Mouse (Mus musculus) limb, embryonic 10.5 days (tissue): ENCODE data around the gene Ephx1. TPM values are rescaled to one million over a fixed set of nuclear protein-coding genes. Genes with fewer than 3 reads are reported as not detected.
"Not testable (repeated sequence)": the region's sequence is repeated elsewhere in the genome, so short reads cannot be mapped to it uniquely, and the experiment has no call there.

ENCODE experiments used
- DNase-seq: peaks from one replicate; pipeline ENCODE4 v3.0.0-alpha.2; 2017; ENCODE audit warnings: low spot score
- H3K27ac ChIP-seq: fragments of 300-500 bp; sonication (generic); 2 replicates; pipeline ENCODE4 v1.5.1; 2016; ENCODE audit warnings: mild to moderate bottlenecking
- H3K27me3 ChIP-seq: fragments of 300-500 bp; sonication (generic); 2 replicates; pipeline ENCODE4 v1.6.1; 2016; ENCODE audit warnings: low read depth, mild to moderate bottlenecking; ENCODE audit not compliant: poor library complexity, severe bottlenecking
- H3K36me3 ChIP-seq: fragments of 300-500 bp; sonication (generic); 2 replicates; pipeline ENCODE4 v1.6.1; 2016; ENCODE audit warnings: mild to moderate bottlenecking, moderate library complexity
- H3K4me1 ChIP-seq: fragments of 300-500 bp; sonication (generic); 2 replicates; pipeline ENCODE4 v1.6.1; 2016
- H3K4me3 ChIP-seq: fragments of 300-500 bp; sonication (generic); 2 replicates; pipeline ENCODE4 v1.5.1; 2016; ENCODE audit warnings: mild to moderate bottlenecking, moderate library complexity
- H3K9me3 ChIP-seq: fragments of 300-500 bp; sonication (generic); replicated peaks from 2 replicates; pipeline ENCODE4 v1.6.1; 2016; ENCODE audit warnings: mild to moderate bottlenecking
- WGBS: fragments of 180-500 bp; shearing (Covaris S2); methylation state at CpG from one replicate; pipeline ENCODE4 v1.1.7; 2016; 5-methylcytosine and 5-hydroxymethylcytosine counted together
- polyA plus RNA-seq: library from polyadenylated mRNA; unstranded; fragments of >200 nt; fragmentation: Nextera tagmentation; extraction: Ambion mirVana; gene quantifications from 2 replicates; pipeline ENCODE4 v1.2.1, GENCODE M21; 2016

Gene Ephx1
- 0.87 and 1.4 TPM in 2 replicates for polyA plus RNA-seq

DNA sequence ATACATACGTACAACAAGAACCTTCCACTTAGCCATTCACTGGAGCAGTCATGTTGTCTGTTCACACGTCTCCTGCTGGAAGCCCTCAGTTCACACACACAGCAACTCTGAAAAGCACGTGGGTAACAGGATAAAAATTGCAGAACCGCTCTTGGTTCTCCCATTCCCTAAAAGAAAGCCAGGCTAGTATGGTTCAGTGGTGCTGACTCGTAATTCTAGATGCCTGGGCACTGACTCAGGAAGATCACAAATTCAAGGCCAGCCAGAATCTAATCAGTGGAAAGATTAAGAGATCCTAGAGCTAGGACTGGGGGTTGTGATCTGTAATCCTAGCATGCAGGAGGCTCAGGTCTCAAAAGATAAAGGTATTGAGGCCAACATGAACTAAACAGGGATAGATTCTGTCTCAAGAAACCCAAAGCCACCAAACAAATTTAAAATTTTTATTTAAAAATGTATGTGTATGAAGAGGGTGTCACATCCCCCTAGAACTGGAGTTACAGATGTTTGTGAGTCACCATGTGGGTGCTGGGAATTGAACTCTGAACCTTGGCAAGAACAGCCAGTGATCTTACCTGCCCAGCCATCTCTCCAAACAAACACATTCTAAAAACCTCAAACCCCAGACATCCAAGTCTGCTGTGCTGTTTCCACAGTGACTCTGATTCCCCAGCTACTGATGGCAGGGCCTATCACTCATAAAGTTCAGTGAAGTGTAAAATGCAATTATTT, at the start of gene Ephx1:
Gene Ephx1, minus strand, starts transcription at position 149 of the 732 bp plus-strand sequence.
- DNase-seq, result peak; percentile 7
- Histone ChIP-seq H3K4me1 (peaks cover 21% of the 10 kb centered on the region), H3K9me3 (no peaks in the 10 kb centered on the region), H3K27me3 (peaks cover 10% of the 10 kb centered on the region; the same call in 1 of the 2 replicates), H3K36me3 (no peaks in the 10 kb centered on the region), H3K4me3 (no peak within 1 kb of the TSS), H3K27ac (no peak within 1 kb of the TSS)
- WGBS, result 64% methylated on average over 5 of the region's 5 CpGs

DNA sequence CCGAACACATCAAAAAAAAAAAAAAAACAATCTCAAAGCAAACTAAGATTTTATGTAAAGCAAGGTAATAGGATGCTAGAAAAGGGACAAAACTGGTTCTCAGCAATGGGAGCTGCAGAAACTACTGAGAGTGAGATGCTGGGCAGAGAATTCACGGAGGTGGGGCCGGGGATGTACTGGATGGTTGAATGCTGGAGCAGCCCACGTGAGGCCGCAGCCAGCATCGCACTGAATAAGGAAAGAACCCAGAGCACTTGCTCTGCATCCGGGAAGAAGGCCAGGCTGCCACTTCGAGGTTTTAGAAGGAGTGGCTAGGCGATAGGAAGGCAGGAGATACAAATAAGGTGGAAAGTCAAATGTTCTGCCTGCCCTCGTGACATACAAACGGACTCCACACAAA, 49.0 kb upstream of the Ephx1 start:
- Histone ChIP-seq H3K4me3 (no peak overlapping the region), H3K9me3 (no peaks in the 10 kb centered on the region), H3K27ac (no peak overlapping the region), H3K36me3 (no peaks in the 10 kb centered on the region), H3K27me3 (no peaks in the 10 kb centered on the region), H3K4me1 (no peaks in the 10 kb centered on the region)
- 70% methylated on average over 11 of the region's 11 CpGs for WGBS
- no peak for DNase-seq

DNA sequence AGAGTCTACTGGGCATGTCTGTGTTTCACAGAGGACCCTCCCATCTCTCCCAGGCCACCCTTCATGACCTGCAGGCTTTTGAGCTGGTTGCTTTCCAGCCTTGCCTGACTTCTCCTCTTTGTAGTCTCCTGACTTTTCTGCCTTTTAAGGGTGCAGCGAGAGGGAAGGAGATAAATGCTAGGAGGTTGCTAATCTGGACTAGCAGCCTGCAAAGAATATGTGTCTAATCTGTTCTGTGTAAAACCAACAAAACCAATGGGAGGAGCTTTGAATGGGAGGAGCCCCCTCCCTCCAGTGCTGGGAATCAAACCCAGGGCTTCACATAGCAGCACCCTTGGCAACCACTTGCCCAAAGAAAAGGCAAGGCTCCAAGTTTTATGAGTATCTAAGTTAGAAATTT, 47.6 kb upstream of the Ephx1 start:
- Histone ChIP-seq H3K4me1 (no peaks in the 10 kb centered on the region), H3K36me3 (no peaks in the 10 kb centered on the region), H3K27me3 (no peaks in the 10 kb centered on the region), H3K27ac (no peak overlapping the region), H3K4me3 (no peak overlapping the region), H3K9me3 (no peaks in the 10 kb centered on the region)
- DNase-seq, result no peak
- WGBS, result 69% methylated on average over 1 of the region's 1 CpGs

DNA sequence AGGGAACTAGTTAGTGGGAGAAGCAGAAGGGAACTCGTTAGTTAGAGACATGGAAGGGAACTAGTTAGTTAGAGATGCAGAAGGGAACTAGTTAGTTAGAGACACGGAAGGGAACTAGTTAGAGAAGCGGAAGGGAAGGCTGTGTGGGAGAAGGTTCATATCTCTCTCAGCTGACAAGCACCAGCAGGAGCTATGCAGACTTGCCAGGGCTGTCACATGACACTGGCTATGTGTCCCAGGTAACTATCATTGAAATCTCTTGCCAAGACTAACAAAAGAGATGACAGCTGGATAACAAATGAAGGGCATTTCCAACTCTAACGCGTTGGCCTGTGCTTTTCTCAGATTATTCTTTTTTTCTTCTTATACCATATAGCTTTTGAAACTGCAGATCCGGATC, 43.9 kb upstream of the Ephx1 start:
- Histone ChIP-seq H3K9me3 (no peaks in the 10 kb centered on the region), H3K27me3 (no peaks in the 10 kb centered on the region), H3K27ac (no peak overlapping the region), H3K4me1 (no peaks in the 10 kb centered on the region), H3K4me3 (no peak overlapping the region), H3K36me3 (no peaks in the 10 kb centered on the region)
- DNase-seq, result no peak
- WGBS, result 87% methylated on average over 6 of the region's 6 CpGs

DNA sequence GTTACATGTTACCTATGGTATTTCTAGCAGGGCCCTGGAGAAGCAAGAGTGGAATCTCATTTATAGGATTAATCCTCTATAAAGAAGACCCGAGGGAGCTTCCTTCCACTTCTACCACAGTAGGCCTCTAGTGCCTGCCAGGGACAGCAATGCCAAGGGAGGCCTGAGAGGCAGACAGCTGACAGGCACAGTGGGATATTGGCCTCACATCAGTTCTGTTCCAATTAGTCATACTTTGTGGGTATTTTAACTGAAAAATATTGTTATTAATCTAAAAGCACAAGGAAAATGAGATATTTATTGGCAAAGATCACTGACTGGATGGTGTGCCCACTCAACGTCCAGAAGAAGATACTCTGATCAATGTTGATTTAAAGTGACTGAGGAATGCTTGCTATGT, 43.3 kb upstream of the Ephx1 start:
- no peak for DNase-seq
- 82% methylated on average over 2 of the region's 2 CpGs for WGBS
- Histone ChIP-seq H3K27ac (no peak overlapping the region), H3K27me3 (no peaks in the 10 kb centered on the region), H3K36me3 (no peaks in the 10 kb centered on the region), H3K4me1 (no peaks in the 10 kb centered on the region), H3K9me3 (no peaks in the 10 kb centered on the region), H3K4me3 (no peak overlapping the region)

DNA sequence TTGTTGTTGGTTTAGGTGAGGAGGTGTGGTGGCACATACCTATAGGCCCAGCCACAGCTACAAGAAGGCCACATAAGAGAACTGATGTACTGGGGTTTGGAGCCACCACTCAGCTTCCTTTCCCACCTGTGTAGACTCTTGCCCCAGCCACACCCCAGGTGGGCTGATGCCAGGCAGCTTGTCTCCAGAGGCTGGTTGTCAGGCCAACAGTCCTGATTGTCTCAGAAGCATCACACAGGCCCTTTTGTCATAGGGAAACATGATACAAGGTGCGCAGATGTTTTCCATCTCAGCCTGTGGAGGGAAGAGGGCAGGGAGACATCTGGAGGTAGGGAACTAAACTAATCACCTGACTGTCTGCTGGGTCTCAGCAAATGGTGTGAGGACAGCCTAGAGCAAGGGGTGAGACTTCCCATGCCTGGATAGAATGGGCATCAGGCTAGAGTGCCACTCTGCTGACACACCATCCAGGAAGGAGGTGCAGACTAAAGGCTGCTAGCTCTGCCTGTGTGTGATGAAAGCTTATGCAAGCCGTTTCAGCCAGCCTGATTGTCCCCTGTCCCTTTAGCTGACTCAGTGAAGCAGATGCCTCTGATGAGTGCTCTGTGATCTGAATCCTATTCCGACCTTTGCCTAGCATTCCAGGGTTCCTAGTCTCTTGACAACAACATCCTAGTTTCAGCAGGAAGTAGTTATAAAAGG, 41.2 kb upstream of the Ephx1 start:
- 68% methylated on average over 3 of the region's 3 CpGs for WGBS
- Histone ChIP-seq H3K36me3 (no peaks in the 10 kb centered on the region), H3K4me3 (no peak overlapping the region), H3K9me3 (no peaks in the 10 kb centered on the region), H3K27ac (no peak overlapping the region), H3K4me1 (no peaks in the 10 kb centered on the region), H3K27me3 (no peaks in the 10 kb centered on the region)
- DNase-seq, result peak; percentile 30

DNA sequence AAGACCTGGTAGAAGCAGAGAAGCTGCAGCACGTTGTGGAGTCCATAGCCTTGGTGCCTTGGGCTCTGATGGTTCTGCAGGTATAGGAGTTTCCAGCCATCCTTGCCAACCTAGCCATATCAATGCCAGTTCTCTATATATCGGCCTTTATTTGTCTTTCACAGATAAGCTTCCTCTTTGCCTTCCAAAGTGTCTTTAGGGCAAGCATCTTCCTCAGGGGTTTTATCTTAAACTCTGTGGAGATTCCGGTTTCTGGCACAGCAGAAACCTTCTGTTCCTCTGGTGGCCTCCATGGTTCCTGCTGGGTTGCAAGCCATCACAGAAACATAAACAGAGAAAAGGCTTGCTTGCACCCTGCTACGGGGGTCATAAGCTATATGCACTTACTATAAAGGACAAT, 32.2 kb upstream of the Ephx1 start:
- no peak overlapping the region for H3K4me3 ChIP-seq
- H3K4me1 ChIP-seq, result no peaks in the 10 kb centered on the region
- DNase-seq, result no peak
- 92% methylated on average over 4 of the region's 4 CpGs for WGBS
- no peaks in the 10 kb centered on the region for H3K27me3 ChIP-seq
- H3K9me3 ChIP-seq, result no peaks in the 10 kb centered on the region
- no peak overlapping the region for H3K27ac ChIP-seq
- H3K36me3 ChIP-seq, result no peaks in the 10 kb centered on the region

DNA sequence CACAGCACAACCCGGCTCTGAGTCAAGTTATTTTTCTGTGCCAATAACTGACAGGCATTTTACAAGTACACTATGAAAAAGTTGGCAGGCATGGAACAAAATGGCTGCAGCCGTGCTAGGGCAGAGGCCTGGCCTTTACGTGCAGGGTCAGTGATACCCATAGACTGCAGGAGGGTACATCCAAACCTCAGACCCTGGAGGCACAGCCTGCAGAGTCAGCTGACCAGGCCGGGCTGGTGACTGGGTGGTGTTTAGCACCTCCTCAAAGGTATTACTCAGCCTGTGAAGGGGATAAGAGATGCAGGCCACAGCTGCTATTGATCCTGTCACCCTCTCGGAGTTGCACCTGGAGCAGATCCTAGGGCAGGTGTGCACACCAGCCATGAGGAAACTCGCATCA, 30.2 kb upstream of the Ephx1 start, which contains the start of gene 9130409I23Rik:
Gene 9130409I23Rik, plus strand, starts transcription at position 301 of the 400 bp plus-strand sequence.
- no peaks in the 10 kb centered on the region for H3K27me3 ChIP-seq
- H3K36me3 ChIP-seq, result no peaks in the 10 kb centered on the region
- DNase-seq, result no peak
- no peaks in the 10 kb centered on the region for H3K9me3 ChIP-seq
- WGBS, result 87% methylated on average over 6 of the region's 6 CpGs
- H3K27ac ChIP-seq, result no peak within 1 kb of the TSS
- no peaks in the 10 kb centered on the region for H3K4me1 ChIP-seq
- H3K4me3 ChIP-seq, result no peak within 1 kb of the TSS

DNA sequence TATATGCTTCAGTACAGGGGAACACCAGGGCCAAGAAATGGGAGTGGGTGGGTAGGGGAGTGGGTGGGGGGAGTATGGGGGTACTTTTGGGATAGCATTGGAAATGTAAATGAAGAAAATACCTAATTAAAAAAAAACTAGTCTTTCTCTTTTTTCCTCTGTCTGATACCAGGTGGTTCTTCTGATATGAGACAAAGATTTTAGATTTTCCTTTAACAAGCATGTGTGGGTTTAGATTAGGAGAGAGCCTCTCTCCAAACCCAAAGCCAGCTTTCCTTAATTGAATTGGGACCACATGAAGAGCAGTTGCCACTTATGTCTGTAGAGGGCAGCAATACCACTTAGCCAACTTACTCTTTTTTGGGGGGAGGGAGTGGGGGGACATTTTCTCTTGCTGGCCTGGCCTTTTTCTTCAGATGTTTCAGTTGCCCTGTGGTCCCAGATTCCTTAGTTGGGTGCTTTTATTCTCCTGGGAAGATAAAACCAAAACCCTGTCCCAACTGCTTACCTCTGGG, 28.7 kb upstream of the Ephx1 start:
- no peak for DNase-seq
- H3K4me3 ChIP-seq, result no peak overlapping the region
- H3K9me3 ChIP-seq, result no peaks in the 10 kb centered on the region
- no peaks in the 10 kb centered on the region for H3K4me1 ChIP-seq
- no peak overlapping the region for H3K27ac ChIP-seq
- no peaks in the 10 kb centered on the region for H3K27me3 ChIP-seq
- H3K36me3 ChIP-seq, result no peaks in the 10 kb centered on the region

DNA sequence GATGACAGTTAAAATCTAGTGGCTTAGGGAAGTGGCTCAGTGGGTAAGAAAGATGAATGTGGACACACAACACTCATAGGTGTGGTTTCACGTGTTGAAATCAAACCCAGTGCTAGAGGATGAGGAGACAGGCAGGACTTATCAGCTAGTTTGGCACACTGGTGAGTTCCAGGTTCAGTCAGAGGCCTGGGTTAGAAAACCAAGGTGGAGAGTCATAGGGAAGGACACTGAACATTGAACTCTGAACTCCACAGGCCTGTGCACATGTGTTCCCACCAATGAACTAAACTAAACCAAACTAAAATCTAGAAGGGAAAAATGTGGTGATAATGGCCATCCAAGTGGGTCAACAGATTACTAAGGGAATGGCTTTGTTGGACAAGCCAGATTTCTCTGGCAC, 26.8 kb upstream of the Ephx1 start:
- no peaks in the 10 kb centered on the region for H3K36me3 ChIP-seq
- no peak for DNase-seq
- no peaks in the 10 kb centered on the region for H3K27me3 ChIP-seq
- no peak overlapping the region for H3K27ac ChIP-seq
- H3K4me3 ChIP-seq, result no peak overlapping the region
- WGBS, result 76% methylated on average over 1 of the region's 1 CpGs
- H3K9me3 ChIP-seq, result no peaks in the 10 kb centered on the region
- H3K4me1 ChIP-seq, result no peaks in the 10 kb centered on the region

DNA sequence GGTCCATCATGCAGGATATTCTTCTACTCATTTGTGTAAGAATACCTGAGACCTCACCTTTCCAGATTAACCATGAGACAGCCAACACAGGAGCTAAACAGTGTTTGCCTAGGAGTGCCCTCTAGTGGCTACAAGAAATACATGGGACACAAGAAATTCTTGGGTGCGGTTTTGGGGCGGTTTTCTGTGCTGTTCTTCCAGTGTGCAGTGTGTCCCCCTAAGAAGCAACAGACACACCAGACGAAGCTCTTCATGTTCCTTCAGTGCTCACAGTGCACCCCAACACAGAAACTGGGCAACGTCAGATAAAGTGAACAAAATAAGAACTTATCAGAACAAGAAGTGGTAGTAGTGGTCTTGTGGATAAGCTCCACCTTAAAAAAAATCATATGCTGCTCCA, 18.9 kb upstream of the Ephx1 start:
- Histone ChIP-seq H3K27ac (no peak overlapping the region), H3K27me3 (0 out of 2 replicates have a peak, but pooled peaks cover 9% of the 10 kb centered on the region), H3K36me3 (no peaks in the 10 kb centered on the region), H3K9me3 (no peaks in the 10 kb centered on the region), H3K4me1 (no peaks in the 10 kb centered on the region), H3K4me3 (no peak overlapping the region)
- no peak for DNase-seq
- WGBS, result 19% methylated on average over 4 of the region's 4 CpGs

DNA sequence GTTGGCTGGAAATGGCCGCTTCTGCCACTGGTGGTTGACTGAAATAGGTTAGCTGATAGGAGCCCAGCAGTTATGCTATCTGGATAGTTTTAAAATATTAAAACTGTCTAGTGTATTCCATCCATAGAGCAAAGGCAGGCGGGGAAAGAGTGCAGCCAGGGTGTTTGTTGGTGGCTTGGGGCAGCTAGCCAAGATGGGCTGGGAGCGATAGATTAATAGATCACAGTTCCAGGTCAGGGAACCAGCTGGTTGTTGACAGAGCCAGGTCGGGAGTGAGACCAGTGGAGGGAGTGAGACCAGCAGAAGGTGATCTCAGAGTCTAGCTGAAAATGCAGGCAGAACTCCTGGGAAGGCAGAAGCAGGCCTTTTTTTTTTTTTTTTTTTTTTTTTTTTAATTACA, 16.9 kb upstream of the Ephx1 start:
- Histone ChIP-seq H3K9me3 (no peaks in the 10 kb centered on the region), H3K27ac (no peak overlapping the region), H3K4me1 (no peaks in the 10 kb centered on the region), H3K36me3 (no peaks in the 10 kb centered on the region), H3K27me3 (0 out of 2 replicates have a peak, but pooled peaks cover 9% of the 10 kb centered on the region), H3K4me3 (no peak overlapping the region)
- 76% methylated on average over 4 of the region's 4 CpGs for WGBS
- DNase-seq, result no peak

DNA sequence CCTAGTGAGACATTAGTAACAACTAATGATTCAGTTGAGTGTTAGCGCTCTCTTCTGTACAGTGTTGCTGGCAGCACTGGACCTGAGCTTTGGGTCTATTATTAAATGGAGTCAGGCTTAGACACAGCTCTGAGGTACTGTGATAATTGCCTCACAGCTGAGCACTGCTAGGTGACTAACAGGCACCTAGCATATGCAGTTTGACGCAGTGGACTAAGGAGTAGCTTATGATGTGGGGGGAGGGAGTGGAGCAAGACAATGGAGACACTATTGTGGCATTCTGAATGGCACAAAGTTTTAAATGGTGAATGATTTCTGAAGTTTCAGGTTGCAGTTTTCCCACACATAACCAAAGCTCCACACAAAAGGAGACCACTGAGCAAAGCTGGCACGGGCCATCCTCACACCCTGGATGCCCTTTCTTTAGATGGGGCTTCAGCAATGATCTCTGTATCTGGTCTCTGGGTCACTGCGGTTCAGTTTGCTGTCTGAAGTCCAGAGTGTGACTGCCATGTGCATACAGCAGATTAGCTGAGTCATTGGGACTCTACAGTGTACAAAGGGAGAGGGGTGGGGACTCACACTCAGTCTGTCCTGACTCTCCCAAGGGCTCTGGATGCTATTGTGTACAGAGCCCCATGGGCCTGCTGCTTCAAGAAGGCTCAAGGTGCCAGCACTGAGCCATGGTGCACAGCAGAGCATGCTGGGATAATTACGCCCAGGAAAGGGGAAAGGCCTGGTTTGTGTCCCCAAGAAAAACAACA, 14.5 kb upstream of the Ephx1 start:
- not testable (repeated sequence) for H3K9me3 ChIP-seq, H3K36me3 ChIP-seq, H3K27me3 ChIP-seq, DNase-seq, H3K27ac ChIP-seq, H3K4me1 ChIP-seq, H3K4me3 ChIP-seq
- 89% methylated on average over 5 of the region's 5 CpGs for WGBS
